ENCODE assay signal across 7 mouse cellular contexts in genomic region chr14:75060562-75060961, GRCm38 (mm10). TPM values are rescaled to one million over a fixed set of nuclear protein-coding genes. Genes with fewer than 3 reads are reported as not detected.
DNase-seq lines count a peak whose midpoint lies in the region; ATAC-seq and TF ChIP-seq lines count a peak whose summit lies in the region.

No protein-coding gene starts in this region.

- peak; percentile 37 for TF ChIP-seq CTCF in liver, adult 2 months (IDR thresholded peaks at IDR 0.05; ENCODE audit: low read depth, low read length)
- peak; percentile 85 for TF ChIP-seq CTCF in liver, embryonic 14.5 days (IDR thresholded peaks at IDR 0.05; ENCODE audit: low read depth)

- H3K36me3 ChIP-seq in liver, adult 2 months (ENCODE audit: control insufficient read depth, insufficient read depth, low read length), result no peaks in the 10 kb centered on the region
- no peaks in the 10 kb centered on the region for H3K36me3 ChIP-seq in liver, embryonic 12.5 days
- no peaks in the 10 kb centered on the region for H3K36me3 ChIP-seq in heart, embryonic 14.5 days (ENCODE audit: control insufficient read depth, insufficient read depth, low read length)
- no peaks in the 10 kb centered on the region for H3K36me3 ChIP-seq in liver, embryonic 14.5 days (replicated peaks; ENCODE audit: control insufficient read depth, insufficient read depth, low read depth)
- H3K36me3 ChIP-seq in splenic B cell, adult 2 months (ENCODE audit: control insufficient read depth, insufficient read depth, low read length, poor library complexity, severe bottlenecking), result no peaks in the 10 kb centered on the region; the same call in none of the 2 replicates

- TF ChIP-seq POLR2A in liver, adult 2 months (IDR thresholded peaks at IDR 0.05; ENCODE audit: extremely low read depth, insufficient read depth, low read length), result no peak

- H3K27me3 ChIP-seq in liver, adult 2 months (ENCODE audit: control insufficient read depth, insufficient read depth, low read length), result no peaks in the 10 kb centered on the region
- H3K27me3 ChIP-seq in liver, embryonic 12.5 days (replicated peaks), result no peaks in the 10 kb centered on the region
- H3K27me3 ChIP-seq in heart, embryonic 14.5 days (ENCODE audit: control insufficient read depth, insufficient read depth, low read length), result no peaks in the 10 kb centered on the region
- no peaks in the 10 kb centered on the region for H3K27me3 ChIP-seq in liver, embryonic 14.5 days (ENCODE audit: control insufficient read depth, insufficient read depth, low read length)
- H3K27me3 ChIP-seq in splenic B cell, adult 2 months (ENCODE audit: control insufficient read depth, insufficient read depth, low read length, poor library complexity, severe bottlenecking), result no peaks in the 10 kb centered on the region

- DNase-seq in liver, adult 2 months (ENCODE audit: extremely low read depth, low read depth, low spot score), result peak; percentile 51
- peak; percentile 44 for DNase-seq in MN1 (ENCODE audit: low spot score)
- peak; percentile 23 for DNase-seq in cerebellum, adult 8-10 months
- peak in 1 of 3 experiments; percentile 30 for DNase-seq in liver, embryonic 14.5 days (ENCODE audit: low read depth in 3 of 3, low spot score in 3 of 3)
- DNase-seq in splenic B cell, adult 2 months (ENCODE audit: low read depth, low spot score), result peak; percentile 78

- ATAC-seq in liver, embryonic 12.5 days, result no peak
- no peak for ATAC-seq in heart, embryonic 14.5 days (ENCODE audit: insufficient number of reproducible peaks, insufficient read depth, low FRiP score, low read depth)
- ATAC-seq in liver, embryonic 14.5 days (ENCODE audit: insufficient read depth), result no peak

- no peaks in the 10 kb centered on the region for H3K79me2 ChIP-seq in liver, adult 2 months (ENCODE audit: control insufficient read depth, insufficient read depth, low read length)

- H3K9ac ChIP-seq in liver, adult 2 months (ENCODE audit: low read depth, low read length), result no peak overlapping the region
- no peak overlapping the region for H3K9ac ChIP-seq in liver, embryonic 12.5 days
- no peak overlapping the region for H3K9ac ChIP-seq in heart, embryonic 14.5 days (ENCODE audit: low read length)
- H3K9ac ChIP-seq in liver, embryonic 14.5 days (replicated peaks), result no peak overlapping the region

- no peak overlapping the region for H3K4me2 ChIP-seq in liver, embryonic 12.5 days
- 0 out of 2 replicates have a peak overlapping the region, but pooled peaks have one; percentile 6 for H3K4me2 ChIP-seq in heart, embryonic 14.5 days (ENCODE audit: low read length)
- no peak overlapping the region for H3K4me2 ChIP-seq in liver, embryonic 14.5 days (ENCODE audit: low read depth)

- no peaks in the 10 kb centered on the region for H3K9me3 ChIP-seq in liver, embryonic 12.5 days (replicated peaks)
- no peaks in the 10 kb centered on the region for H3K9me3 ChIP-seq in heart, embryonic 14.5 days (ENCODE audit: control insufficient read depth, low read length)
- H3K9me3 ChIP-seq in liver, embryonic 14.5 days (ENCODE audit: control insufficient read depth, low read length), result no peaks in the 10 kb centered on the region

- TF ChIP-seq EP300 in liver, embryonic 14.5 days (IDR thresholded peaks at IDR 0.05; ENCODE audit: low read depth), result no peak

- no peak overlapping the region for H3K4me3 ChIP-seq in liver, adult 2 months (ENCODE audit: insufficient read depth, low read depth, low read length)
- no peak overlapping the region for H3K4me3 ChIP-seq in liver, embryonic 12.5 days
- no peak overlapping the region for H3K4me3 ChIP-seq in heart, embryonic 14.5 days (ENCODE audit: control insufficient read depth in 1 of 2, insufficient read depth in 1 of 2, low read depth in 1 of 2, low read length in 2 of 2)
- no peak overlapping the region for H3K4me3 ChIP-seq in liver, embryonic 14.5 days (ENCODE audit: insufficient read depth in 1 of 2, low read depth in 2 of 2, low read length in 2 of 2)

- no peaks in the 10 kb centered on the region for H3K4me1 ChIP-seq in liver, adult 2 months (ENCODE audit: control insufficient read depth, insufficient read depth, low read length)
- H3K4me1 ChIP-seq in liver, embryonic 12.5 days, result peaks cover 15% of the 10 kb centered on the region
- H3K4me1 ChIP-seq in heart, embryonic 14.5 days (ENCODE audit: control insufficient read depth in 2 of 2, insufficient read depth in 2 of 2, low read length in 2 of 2), result peaks cover 2 to 9% of the 10 kb centered on the region in 2 experiments; a peak in 2 of 4 replicates
- peaks cover 0 to 9% of the 10 kb centered on the region in 2 experiments; a peak in 2 of 4 replicates for H3K4me1 ChIP-seq in liver, embryonic 14.5 days (replicated peaks; ENCODE audit: control insufficient read depth in 2 of 2, insufficient read depth in 2 of 2, low read length in 1 of 2)

- H3K27ac ChIP-seq in liver, adult 2 months (replicated peaks; ENCODE audit: insufficient read depth, low read depth, low read length), result no peak overlapping the region
- no peak overlapping the region for H3K27ac ChIP-seq in liver, embryonic 12.5 days
- no peak overlapping the region; a peak in 1 of 4 replicates for H3K27ac ChIP-seq in heart, embryonic 14.5 days (replicated peaks in 1 of 2; ENCODE audit: control insufficient read depth in 1 of 2, insufficient read depth in 1 of 2, low read depth in 2 of 2, low read length in 2 of 2)
- H3K27ac ChIP-seq in liver, embryonic 14.5 days, result no peak overlapping the region

- 30% methylated on average over 8 of the region's 8 CpGs for WGBS in liver, adult 2 months
- WGBS in liver, embryonic 12.5 days (ENCODE audit: insufficient replicate concordance), result 30% methylated on average over 8 of the region's 8 CpGs
- 29% methylated on average over 8 of the region's 8 CpGs for WGBS in heart, embryonic 14.5 days
- WGBS in liver, embryonic 14.5 days (ENCODE audit: insufficient replicate concordance), result 23% methylated on average over 8 of the region's 8 CpGs

RNA-seq across cellular contexts. Expression of gene Rubcnl, which starts 44.7 kb away (rescaled TPM):
- total RNA-seq in liver, adult 2 months (2014; rRNA removed), result 0.54 and 1.1 TPM in 2 replicates
- polyA plus RNA-seq in liver, adult 2 months (2012; rRNA removed), result 0.15 and 0.21 TPM in 2 replicates
- polyA plus RNA-seq in liver, embryonic 12.5 days (2016; fragmentation: Nextera tagmentation; extraction: Ambion mirVana), result 0.19 and 0.22 TPM in 2 replicates
- polyA plus RNA-seq in heart, embryonic 14.5 days (2014; fragmentation: Nextera tagmentation; extraction: Ambion mirVana), result 1.6 and 1.8 TPM in 2 replicates
- 0.12 and 0.21 TPM in 2 replicates for polyA plus RNA-seq in liver, embryonic 14.5 days (2012; rRNA removed)
- 0.09 and 0.15 TPM in 2 replicates for polyA plus RNA-seq in liver, embryonic 14.5 days (2014; fragmentation: Nextera tagmentation; extraction: Ambion mirVana)
